Mouse (Mus musculus) embryo, embryonic 9.5 days (tissue): ENCODE results near the gene Mocs3.

Experiments used
- DNase-seq: peaks from one replicate; pipeline ENCODE4 v3.0.0-alpha.2; 2017; ENCODE audit errors: extremely low spot score

Gene Mocs3

GRCm38 (mm10) chr2:168230026-168230728 is at the start of gene Mocs3, which contains the start of the genes Gm20716 and Dpm1:
Gene Mocs3 (plus strand): TSS chr2:168230622.
Gene Gm20716 (minus strand): TSS chr2:168230364.
Gene Dpm1 (minus strand): TSS chr2:168230591.
- DNase-seq, result peak; percentile 86

GRCm38 (mm10) chr2:168191856-168192255 is 38.6 kb upstream of the Mocs3 start:
- DNase-seq, result no peak

- no peak for DNase-seq
Measured at GRCm38 (mm10) chr2:168193685-168194084, 36.7 kb upstream of the Mocs3 start.

DNA sequence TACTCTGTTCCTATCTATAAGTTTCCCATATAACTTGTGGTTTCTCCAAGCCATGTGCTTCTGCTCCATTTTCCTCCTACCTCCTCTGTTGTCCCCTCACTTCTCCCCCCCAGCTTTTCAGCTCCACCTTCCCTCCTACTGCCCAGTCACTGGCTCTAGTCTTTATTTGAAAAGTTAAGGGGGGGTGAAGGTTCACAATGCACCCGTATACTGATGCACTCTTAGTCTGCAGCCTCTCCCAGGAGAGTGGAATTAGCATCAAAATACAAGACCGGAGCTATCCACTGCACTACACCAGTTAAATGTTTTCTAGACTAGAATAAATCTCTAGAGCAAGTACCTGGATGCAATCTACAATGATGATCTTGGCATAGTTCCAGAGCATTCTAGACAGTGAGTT is 34.7 kb upstream of the Mocs3 start:
- DNase-seq, result no peak

DNA sequence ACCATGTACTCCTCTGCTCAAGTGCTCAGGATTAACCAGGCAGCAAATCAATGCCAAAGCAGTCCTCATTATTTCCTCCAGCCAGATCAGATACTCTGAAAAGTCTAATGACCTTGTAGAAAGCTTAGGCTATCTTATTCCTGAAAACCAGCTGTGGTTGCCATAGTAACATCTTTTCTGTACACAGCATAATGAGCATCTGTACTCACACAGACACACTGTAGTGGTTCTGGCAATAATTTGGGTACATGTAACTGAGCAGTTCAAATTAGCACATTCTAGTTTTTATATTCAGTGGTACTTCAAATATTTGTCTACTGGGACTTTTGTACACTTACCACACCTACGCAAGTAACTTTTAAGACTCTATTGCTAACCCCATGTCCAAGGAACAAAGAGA is 32.0 kb upstream of the Mocs3 start:
- no peak for DNase-seq

GRCm38 (mm10) chr2:168199476-168199875 is 30.9 kb upstream of the Mocs3 start:
- DNase-seq, result no peak

GRCm38 (mm10) chr2:168200014-168200691 is 30.3 kb upstream of the Mocs3 start:
- DNase-seq, result no peak

- no peak for DNase-seq
Measured at GRCm38 (mm10) chr2:168204476-168204999, 25.9 kb upstream of the Mocs3 start.

GRCm38 (mm10) chr2:168205265-168205664 is 25.2 kb upstream of the Mocs3 start:
- peak; percentile 90 for DNase-seq

DNA sequence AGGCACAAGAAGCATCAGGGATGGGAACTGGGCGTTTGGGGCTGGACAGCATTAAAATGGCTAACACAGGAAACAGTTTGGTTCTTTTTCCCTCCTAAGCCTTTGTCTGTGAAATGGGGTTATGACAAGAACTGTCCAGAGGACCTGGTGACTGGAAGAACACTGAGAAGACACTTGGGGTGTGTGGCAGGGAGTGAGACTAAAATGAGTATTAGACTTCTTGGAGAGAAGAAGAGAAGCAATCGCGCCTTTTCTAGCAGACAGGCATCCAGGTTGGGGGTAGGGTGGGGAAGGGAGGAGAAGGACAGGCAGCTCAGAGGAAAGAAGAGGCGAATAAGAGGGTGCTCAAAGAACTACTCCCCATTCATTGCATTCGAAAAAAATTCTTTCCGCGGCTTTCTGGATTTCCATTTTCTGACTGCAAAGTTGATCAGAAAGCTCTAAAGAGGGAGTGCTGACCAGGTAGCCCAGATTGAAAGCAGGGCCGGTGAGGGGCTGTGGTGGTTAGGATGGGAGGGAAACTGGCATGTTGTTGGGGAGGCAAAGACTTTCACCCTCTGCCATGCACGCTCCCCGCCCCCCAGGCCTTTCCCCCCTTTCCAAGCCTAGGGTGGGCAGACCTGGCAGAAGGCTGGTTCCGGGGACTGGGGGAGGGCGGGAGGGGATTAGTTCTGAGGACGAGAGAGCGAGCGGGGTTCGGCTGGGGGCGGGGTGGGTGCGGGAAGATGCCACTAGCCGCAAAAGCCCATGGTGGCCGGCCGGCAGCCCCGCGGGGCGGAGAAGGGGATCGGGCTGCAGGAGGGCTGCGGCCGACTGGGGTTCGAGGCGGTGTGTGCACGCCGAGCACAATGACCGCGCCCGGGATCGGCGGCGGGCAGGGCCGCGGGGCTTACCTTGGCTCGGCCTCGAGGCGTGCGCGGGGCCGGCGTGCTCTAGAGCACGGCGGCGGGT is 24.5 kb upstream of the Mocs3 start:
- DNase-seq, result peak; percentile 50

DNA sequence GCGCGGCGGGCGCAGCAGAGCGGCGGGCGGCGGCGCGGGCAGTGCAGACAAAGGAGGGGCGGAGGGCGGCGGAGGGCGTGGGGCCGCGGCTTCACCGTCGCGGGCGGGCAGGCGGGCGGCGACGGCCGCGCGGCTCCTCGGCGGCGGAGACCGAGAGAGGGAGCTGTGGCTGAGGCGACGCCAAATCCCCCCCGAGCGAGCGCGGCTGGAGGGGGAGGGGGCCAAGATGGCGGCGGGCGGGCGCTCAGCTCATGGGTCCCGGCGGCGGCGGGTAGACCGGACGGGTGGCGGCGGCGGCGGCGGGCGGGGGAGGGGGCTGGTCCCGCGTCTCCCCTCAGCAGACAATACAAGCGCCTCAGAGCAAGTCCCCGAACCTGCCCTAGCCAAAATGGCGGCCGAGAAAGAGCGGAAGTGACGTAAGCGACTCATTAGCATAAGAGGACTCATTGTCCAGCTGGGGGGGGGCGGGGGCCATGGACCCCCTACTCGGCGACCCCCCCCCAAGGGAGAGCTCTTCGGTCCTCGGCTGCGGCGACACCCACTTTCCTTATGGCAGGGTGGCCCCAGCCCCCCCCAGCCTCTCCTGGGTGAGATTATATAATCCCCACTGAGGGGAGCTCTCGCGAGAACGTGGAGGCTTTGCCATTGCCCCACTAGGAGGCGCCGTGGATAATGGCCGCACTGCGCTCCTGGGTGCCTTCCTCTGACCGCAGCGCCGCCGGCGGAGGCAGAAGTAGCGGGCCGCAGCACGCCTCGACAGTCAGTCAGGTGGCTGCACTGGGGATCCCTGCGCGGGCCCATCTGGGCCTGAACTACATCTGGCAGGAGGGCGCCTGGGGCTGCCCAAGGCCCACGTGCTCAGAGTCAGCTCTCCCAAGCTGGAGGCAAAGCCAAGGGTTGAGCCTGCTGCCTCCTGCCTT is 23.4 kb upstream of the Mocs3 start, which contains the start of gene Adnp:
Adnp (minus strand) TSS at position 388 of the 920 bp plus-strand sequence.
- DNase-seq, result peak; percentile 98

- DNase-seq, result no peak
Measured at GRCm38 (mm10) chr2:168207883-168208282, 22.5 kb upstream of the Mocs3 start.

DNA sequence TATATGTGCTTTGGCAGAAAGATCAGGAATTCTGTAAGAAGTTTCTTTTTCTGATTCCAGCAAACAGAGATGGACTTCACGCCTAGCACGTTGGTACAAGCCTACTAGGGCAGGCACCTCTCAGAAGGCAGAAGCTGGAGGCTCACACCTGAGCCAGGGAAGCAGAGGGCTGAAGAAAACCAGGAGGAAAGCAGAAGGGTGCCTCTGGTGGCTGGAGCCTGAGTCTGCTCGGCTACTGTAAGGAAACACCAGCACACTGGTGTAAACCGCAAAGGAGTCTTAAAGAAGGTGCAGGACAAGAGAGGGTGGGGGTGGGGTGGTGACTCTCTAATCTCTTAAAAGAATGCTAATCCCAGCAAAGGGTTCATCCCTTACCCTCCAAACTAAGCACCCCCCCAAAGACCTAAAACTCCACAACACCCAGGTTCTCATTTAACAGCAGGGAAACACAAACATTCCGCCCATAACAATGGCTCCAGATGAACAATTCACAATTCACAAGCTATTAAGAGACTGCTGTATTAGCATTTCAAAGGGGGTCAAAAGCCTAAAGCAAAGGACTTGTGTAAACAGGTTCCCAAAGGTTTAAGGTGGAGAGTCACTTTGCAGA is 16.5 kb upstream of the Mocs3 start:
- no peak for DNase-seq

DNA sequence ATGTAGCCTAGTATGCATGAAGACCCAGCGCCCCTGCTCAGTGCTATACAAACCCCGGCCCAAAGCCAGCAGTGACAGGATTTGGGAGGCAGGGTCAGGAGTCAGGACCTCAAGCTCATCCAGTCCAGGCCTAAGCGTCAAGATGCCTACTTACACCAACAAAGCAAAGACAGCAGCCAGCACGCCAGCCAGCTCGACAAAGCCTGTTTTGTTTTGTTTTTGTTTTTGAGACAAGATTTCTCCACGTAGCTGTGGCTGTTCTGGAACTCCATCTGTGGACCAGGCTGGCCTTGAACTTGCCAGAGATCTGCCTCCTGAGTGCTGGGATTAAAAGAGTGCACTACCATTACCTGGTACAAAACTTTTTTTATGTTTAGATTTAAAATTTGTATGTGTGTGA is 7.1 kb upstream of the Mocs3 start:
- DNase-seq, result no peak

DNA sequence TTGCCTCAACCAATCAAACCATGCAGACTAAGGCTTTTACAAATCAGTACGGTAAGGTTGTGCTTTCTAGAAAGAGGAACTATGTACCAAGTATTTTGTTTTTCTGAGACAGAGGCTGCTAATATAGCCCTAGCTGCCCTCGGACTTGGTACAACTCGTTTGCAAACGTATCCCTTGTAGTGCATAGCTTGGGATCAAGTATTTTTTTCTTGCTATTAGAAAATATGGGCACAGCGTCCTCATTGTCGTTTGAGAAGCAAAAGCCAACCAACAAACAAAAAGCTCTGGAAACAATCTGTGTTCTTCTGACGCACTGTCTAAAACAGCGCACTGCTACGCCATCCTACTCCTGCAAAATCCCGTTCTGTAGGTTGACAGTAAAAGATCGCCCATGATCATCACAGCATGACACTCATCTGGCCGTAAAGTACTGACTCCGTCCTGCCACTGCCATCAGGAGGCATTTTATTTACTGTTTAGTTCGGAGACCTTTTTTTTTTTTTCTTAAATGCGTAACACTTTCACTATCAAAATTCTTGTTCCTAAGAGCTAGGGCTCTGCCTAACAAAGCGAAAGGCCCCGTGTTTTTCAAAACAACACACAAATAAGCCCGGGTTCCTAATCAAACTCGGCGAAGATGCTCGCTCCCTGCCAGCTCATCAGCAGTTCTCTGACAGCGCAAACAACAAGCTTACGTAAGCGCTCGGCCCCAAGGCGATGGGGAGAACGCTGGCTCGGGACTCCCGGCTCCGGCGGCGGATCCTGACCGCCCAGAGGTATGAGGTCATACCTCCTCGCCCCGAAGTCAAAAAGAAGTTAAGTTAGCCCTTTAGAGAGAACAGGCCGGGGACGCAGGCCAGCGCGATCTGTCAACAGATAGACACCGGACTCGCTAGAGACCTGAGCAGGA is 1.1 kb upstream of the Mocs3 start:
- no peak for DNase-seq

GRCm38 (mm10) chr2:168230773-168231470 is 500 bp downstream of the Mocs3 start:
- DNase-seq, result peak; percentile 24

DNA sequence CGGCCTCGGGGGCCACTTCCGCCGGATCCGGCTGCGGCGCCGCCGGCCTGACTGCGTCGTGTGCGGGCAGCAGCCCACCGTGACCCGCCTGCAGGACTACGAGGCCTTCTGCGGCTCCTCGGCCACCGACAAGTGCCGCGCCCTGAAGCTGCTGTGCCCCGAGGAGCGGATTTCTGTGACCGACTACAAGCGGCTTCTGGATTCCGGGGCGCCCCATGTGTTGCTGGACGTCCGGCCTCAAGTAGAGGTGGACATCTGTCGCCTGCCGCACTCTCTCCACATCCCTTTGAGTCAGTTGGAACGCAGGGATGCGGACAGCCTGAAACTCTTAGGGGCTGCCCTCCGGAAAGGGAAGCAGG is 1.0 kb downstream of the Mocs3 start:
- no peak for DNase-seq

DNA sequence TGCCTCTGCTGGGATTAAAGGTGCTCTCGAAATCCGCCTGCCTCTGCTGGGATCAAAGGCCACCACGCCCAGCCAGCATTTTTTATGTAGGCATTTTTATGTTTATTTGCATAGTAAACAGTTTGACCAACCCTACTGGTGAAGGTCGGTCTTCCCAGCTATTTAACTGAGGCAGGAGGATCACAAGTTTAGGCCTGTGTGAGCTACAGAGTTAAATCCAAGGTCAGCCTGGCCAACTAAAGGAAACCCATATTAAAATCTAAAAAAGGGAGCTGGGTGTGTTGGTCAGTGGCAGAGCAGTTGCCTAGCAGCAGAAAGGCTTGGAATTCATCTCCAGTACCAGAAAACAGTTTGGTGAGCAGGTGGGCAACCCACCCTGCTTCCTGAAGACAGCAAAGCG is 2.9 kb downstream of the Mocs3 start:
- no peak for DNase-seq

GRCm38 (mm10) chr2:168238335-168238734 is 7.9 kb downstream of the Mocs3 start:
- no peak for DNase-seq
